8 mouse cellular contexts compared by ENCODE assay signal in genomic region chr7:19517652-19518365, GRCm38 (mm10). TPM values are rescaled to one million over a fixed set of nuclear protein-coding genes. Genes with fewer than 3 reads are reported as not detected.
DNase-seq lines count a peak whose midpoint lies in the region; ATAC-seq and TF ChIP-seq lines count a peak whose summit lies in the region.

Gene Nkpd1 (plus strand): TSS chr7:19517838.

- WGBS in hindbrain, embryonic 11.5 days: 10% methylated on average over 16 of the region's 29 CpGs

- H3K36me3 ChIP-seq in testis, adult 2 months (ENCODE audit: control insufficient read depth, insufficient read depth, low read length): no peaks in the 10 kb centered on the region
- H3K36me3 ChIP-seq in hindbrain, embryonic 11.5 days (ENCODE audit: control insufficient read depth, insufficient read depth, low read length): no peaks in the 10 kb centered on the region

- H3K27ac ChIP-seq in testis, adult 2 months (ENCODE audit: control insufficient read depth, insufficient read depth, low read depth, low read length): no peak within 1 kb of the TSS
- H3K27ac ChIP-seq in hindbrain, embryonic 11.5 days (ENCODE audit: low read depth, low read length): no peak within 1 kb of the TSS

- H3K4me1 ChIP-seq in testis, adult 2 months (ENCODE audit: control insufficient read depth, insufficient read depth, low read length): peaks cover 16% of the 10 kb centered on the region
- H3K4me1 ChIP-seq in hindbrain, embryonic 11.5 days (replicated peaks; ENCODE audit: control insufficient read depth, insufficient read depth, low read length): peaks cover 3% of the 10 kb centered on the region; the same call in 1 of the 2 replicates

- H3K4me2 ChIP-seq in hindbrain, embryonic 11.5 days (replicated peaks; ENCODE audit: low read depth, low read length): peak within 1 kb of the TSS; percentile 42

- H3K4me3 ChIP-seq in testis, adult 2 months (ENCODE audit: control insufficient read depth, low read depth, low read length): no peak within 1 kb of the TSS
- H3K4me3 ChIP-seq in hindbrain, embryonic 11.5 days (ENCODE audit: low read depth, low read length): peak within 1 kb of the TSS; percentile 16; the same call in 1 of the 2 replicates

- DNase-seq in adrenal gland, postnatal 25 days: peak; percentile 53
- DNase-seq in adrenal gland, adult 18-20 months (ENCODE audit: low spot score in 2 of 2): no peak
- DNase-seq in testis, postnatal 14 days (ENCODE audit: low spot score): no peak
- peak; percentile 45 for DNase-seq in hindbrain, embryonic 11.5 days (ENCODE audit: low spot score)
- no peak for DNase-seq in thymus, adult 18-20 months

- no peaks in the 10 kb centered on the region for H3K9me3 ChIP-seq in hindbrain, embryonic 11.5 days (ENCODE audit: control insufficient read depth, low read length)

- no peak for TF ChIP-seq POLR2A in testis, adult 2 months (IDR thresholded peaks at IDR 0.05; ENCODE audit: control insufficient read depth, low read depth, low read length)

- no peaks in the 10 kb centered on the region for H3K27me3 ChIP-seq in testis, adult 2 months (ENCODE audit: control insufficient read depth, insufficient read depth, low read length)
- H3K27me3 ChIP-seq in hindbrain, embryonic 11.5 days (ENCODE audit: control insufficient read depth, insufficient read depth, low read length): peaks cover 47% of the 10 kb centered on the region

- TF ChIP-seq CTCF in testis, adult 2 months (IDR thresholded peaks at IDR 0.05; ENCODE audit: control insufficient read depth, insufficient read depth, insufficient replicate concordance, low read depth, low read length): peak; percentile 21; the same call in 1 of the 2 replicates

- ATAC-seq in hindbrain, embryonic 11.5 days (ENCODE audit: low FRiP score): peak; percentile 43
- peak; percentile 41 for ATAC-seq in megakaryocyte, adult 5-6 weeks (ENCODE audit: poor library complexity, severe bottlenecking)
- no peak for ATAC-seq in erythroblast, adult 5-6 weeks (replicated peaks; ENCODE audit: low FRiP score, poor library complexity, severe bottlenecking)

- H3K9ac ChIP-seq in hindbrain, embryonic 11.5 days (ENCODE audit: low read depth, low read length): peak within 1 kb of the TSS; percentile 53

RNA-seq across cellular contexts. Expression of gene Nkpd1, which starts in this region (rescaled TPM):
- not detected in 2 replicates for total RNA-seq in adrenal gland, postnatal 25 days (2021)
- total RNA-seq in adrenal gland, adult 18-20 months (2021): under 1 TPM in 1 of 2 experiments, not detected in 1; 0.17 TPM
- 5.6 and 6.9 TPM in 2 replicates for polyA plus RNA-seq in testis, adult 2 months (2012; rRNA removed)
- polyA plus RNA-seq in hindbrain, embryonic 11.5 days (2014; fragmentation: Nextera tagmentation; extraction: Ambion mirVana): 0.10 and 0.17 TPM in 2 replicates
- total RNA-seq in megakaryocyte, adult 5-6 weeks (2015): 0.23 TPM in 1 of 2 replicates, not detected in the other
- not detected in 2 replicates for total RNA-seq in megakaryocyte, adult 5-6 weeks (2017)
- total RNA-seq in erythroblast, adult 5-6 weeks (2015; ENCODE audit: low replicate concordance): not detected in 2 replicates
- not detected in 2 replicates for total RNA-seq in erythroblast, adult 5-6 weeks (2017; ENCODE audit: low replicate concordance)

Comparison
In these comparisons a context has a peak if more than half of its experiments do, and no peak if none do; other contexts are left out.
1. Peak in DNase-seq in adrenal gland, postnatal 25 days; RNA of the gene not detected or under 1 TPM.
2. Peak in DNase-seq, ATAC-seq, H3K4me3 ChIP-seq, H3K9ac ChIP-seq and H3K4me2 ChIP-seq in hindbrain, embryonic 11.5 days; RNA of the gene not detected or under 1 TPM.
3. Peak in ATAC-seq in megakaryocyte, adult 5-6 weeks; RNA of the gene not detected or under 1 TPM.